Mouse (Mus musculus): Measurements from ENCODE around the gene Irf4. TPM values are rescaled to one million over a fixed set of nuclear protein-coding genes. Genes with fewer than 3 reads are reported as not detected.

Gene Irf4
- total RNA-seq, 1 experiment from 2014 or later = 2.6 TPM

GRCm38 (mm10) chr13:30738310-30738840 is 10.7 kb upstream of the Irf4 start:
- DNase-seq = no peak

GRCm38 (mm10) chr13:30741172-30741571 is 7.9 kb upstream of the Irf4 start:
- no peak for DNase-seq

GRCm38 (mm10) chr13:30742411-30742970 is 6.5 kb upstream of the Irf4 start:
- DNase-seq = no peak

GRCm38 (mm10) chr13:30745121-30745520 is 3.9 kb upstream of the Irf4 start:
- no peak for DNase-seq

GRCm38 (mm10) chr13:30747068-30747467 is 2.0 kb upstream of the Irf4 start:
- DNase-seq = no peak

- no peak for DNase-seq
Observed at GRCm38 (mm10) chr13:30747504-30747903, 1.5 kb upstream of the Irf4 start.

- no peak for DNase-seq
Observed at GRCm38 (mm10) chr13:30748321-30748720, 705 bp upstream of the Irf4 start.

- DNase-seq = no peak
Observed at GRCm38 (mm10) chr13:30749557-30750141, 623 bp downstream of the Irf4 start.

- no peak for DNase-seq
Observed at GRCm38 (mm10) chr13:30750461-30751303, 1.7 kb downstream of the Irf4 start.

GRCm38 (mm10) chr13:30751304-30751580 is 2.2 kb downstream of the Irf4 start:
- DNase-seq = no peak

GRCm38 (mm10) chr13:30752581-30753187 is 3.7 kb downstream of the Irf4 start:
- DNase-seq = no peak

GRCm38 (mm10) chr13:30753441-30753840 is 4.4 kb downstream of the Irf4 start:
- no peak for DNase-seq

GRCm38 (mm10) chr13:30754066-30754465 is 5.0 kb downstream of the Irf4 start:
- no peak for DNase-seq

- no peak for DNase-seq
Observed at GRCm38 (mm10) chr13:30754825-30755476, 5.9 kb downstream of the Irf4 start.

GRCm38 (mm10) chr13:30755577-30755976 is 6.6 kb downstream of the Irf4 start:
- DNase-seq = no peak

GRCm38 (mm10) chr13:30755998-30756639 is 7.1 kb downstream of the Irf4 start:
- no peak for DNase-seq

- no peak for DNase-seq
Observed at GRCm38 (mm10) chr13:30757264-30757900, 8.4 kb downstream of the Irf4 start.

GRCm38 (mm10) chr13:30758789-30759381 is 9.9 kb downstream of the Irf4 start:
- no peak for DNase-seq

GRCm38 (mm10) chr13:30760374-30761090 is 11.5 kb downstream of the Irf4 start:
- no peak for DNase-seq

GRCm38 (mm10) chr13:30761151-30761631 is 12.2 kb downstream of the Irf4 start:
- no peak for DNase-seq

Measured in adrenal gland, postnatal 25 days (tissue).